Mouse (Mus musculus) embryo, embryonic 10.5 days (tissue): Measurements from ENCODE around the gene Akr1c18.
"Not testable (repeated sequence)": the region's sequence is repeated elsewhere in the genome, so short reads cannot be mapped to it uniquely, and the experiment has no call there.

Source experiments
- DNase-seq: peaks from one replicate; pipeline ENCODE4 v3.0.0-alpha.2; 2015; ENCODE audit warnings: low spot score

Akr1c18 gene

GRCm38 (mm10) chr13:4150518-4150917 is at the start of gene Akr1c18:
Gene Akr1c18, minus strand, starts transcription at chr13:4150654.
- DNase-seq, result no peak

- no peak for DNase-seq
These were observed 42.1 kb upstream of the Akr1c18 start for GRCm38 (mm10) chr13:4192511-4192910.

- DNase-seq, result no peak
These were observed 40.5 kb upstream of the Akr1c18 start, which contains the start of gene Akr1c13 for GRCm38 (mm10) chr13:4190904-4191303. Gene Akr1c13, plus strand, starts transcription at chr13:4191150.

- DNase-seq, result no peak
These were observed 37.7 kb upstream of the Akr1c18 start for GRCm38 (mm10) chr13:4188174-4188573.

GRCm38 (mm10) chr13:4186641-4187411 is 36.4 kb upstream of the Akr1c18 start:
- peak; percentile 4 for DNase-seq

- no peak for DNase-seq
These were observed 32.7 kb upstream of the Akr1c18 start for GRCm38 (mm10) chr13:4183116-4183515.

DNA sequence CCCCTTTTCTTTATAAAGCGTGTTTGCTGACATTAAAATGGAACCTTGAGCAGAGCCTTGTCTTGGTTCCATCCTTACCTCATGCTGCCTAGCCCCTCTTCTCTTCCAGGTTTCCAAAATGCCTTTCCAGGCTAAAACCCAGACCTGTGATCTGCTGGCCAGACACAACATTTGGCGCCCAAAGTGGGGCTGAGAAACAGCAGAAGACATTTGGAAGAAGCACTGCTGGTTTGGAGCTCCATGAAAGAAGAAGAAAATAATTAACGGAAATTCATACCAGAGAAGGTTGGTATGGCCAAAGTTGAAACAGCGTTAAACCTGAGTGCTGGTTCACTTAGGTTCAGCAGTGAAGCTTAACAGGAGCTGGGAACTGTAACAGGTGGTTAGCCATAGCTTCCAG is 30.9 kb upstream of the Akr1c18 start:
- not testable (repeated sequence) for DNase-seq

DNA sequence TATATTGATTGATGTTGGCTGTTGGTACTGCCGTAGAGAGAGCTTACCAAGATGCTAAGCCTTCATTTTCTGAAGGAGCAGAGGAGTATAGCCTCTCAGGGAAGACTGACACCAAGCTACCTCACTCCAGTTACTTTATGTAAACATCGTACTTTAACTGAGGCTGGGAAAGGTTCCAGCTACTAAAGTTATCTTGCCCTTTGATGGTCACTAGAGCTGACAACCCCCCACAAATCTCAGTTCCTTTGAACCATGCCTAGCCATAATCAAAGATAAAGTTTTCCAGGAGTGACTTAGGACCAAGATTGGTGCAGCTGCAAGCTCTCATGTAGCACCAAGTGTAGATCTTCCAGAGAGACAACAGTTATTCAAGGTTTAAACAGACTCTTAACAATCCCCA is 22.5 kb upstream of the Akr1c18 start:
- DNase-seq, result no peak

DNA sequence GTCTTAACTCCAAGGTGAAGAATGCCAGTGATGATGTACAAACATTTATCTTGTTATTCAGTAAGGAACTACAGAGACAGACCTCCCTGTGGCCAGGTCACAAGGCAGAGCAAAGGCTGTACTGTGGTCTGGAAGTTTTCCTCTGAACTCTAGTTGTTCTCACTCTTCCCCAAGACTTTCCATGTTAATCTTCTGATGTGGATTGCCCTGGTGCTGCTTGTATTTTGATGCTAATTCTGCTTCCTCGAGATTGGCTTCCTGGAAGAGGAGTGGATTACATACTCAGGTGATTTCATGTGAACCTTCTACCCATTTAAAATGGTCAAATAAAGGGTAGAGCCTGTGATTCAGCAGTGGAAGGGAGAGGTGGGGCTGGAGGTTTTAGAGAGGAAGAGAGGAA is 17.6 kb upstream of the Akr1c18 start:
- DNase-seq, result no peak

- DNase-seq, result no peak
These were observed 4.8 kb upstream of the Akr1c18 start for GRCm38 (mm10) chr13:4155286-4155685.

DNA sequence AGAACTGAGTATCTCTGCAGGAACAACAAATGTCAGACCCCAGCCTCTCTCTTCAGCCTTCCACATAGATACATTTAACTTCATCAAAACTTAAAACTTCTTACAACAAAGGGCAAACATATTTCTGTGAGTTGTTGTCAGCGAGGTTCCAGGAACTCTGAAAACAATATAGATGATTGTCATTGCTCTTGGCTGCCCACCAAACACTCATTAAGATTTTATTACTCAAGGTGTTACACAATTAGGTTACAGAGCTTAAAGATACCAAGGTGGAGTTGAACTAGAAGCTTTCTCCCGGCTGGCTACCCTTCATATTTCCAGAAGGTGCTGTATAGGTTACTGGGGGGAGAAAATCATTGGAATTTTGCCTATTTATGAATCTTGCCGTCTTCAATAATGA is 3.1 kb upstream of the Akr1c18 start:
- DNase-seq, result no peak

GRCm38 (mm10) chr13:4152908-4153307 is 2.5 kb upstream of the Akr1c18 start:
- DNase-seq, result no peak

GRCm38 (mm10) chr13:4144261-4144660 is 6.2 kb downstream of the Akr1c18 start:
- no peak for DNase-seq

GRCm38 (mm10) chr13:4133070-4133469 is 17.4 kb downstream of the Akr1c18 start:
- DNase-seq, result no peak

DNA sequence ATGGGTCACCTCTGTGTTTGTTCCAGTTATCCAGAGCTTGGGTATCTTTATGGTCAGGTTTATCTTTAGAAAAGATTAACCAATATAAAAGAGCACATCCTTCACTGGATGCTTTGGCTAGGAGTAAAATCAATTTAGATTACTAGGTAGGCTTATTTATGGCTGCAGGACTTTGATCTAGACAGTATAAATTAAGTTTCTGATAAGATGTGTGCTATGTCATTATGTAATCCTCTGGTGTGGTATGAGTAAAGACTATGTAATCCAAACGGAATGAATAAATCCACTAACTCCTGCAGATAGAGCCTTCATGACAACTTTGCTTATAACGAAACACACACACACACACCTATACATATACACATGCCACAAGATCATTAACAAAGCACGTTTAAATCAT is 18.7 kb downstream of the Akr1c18 start:
- DNase-seq, result no peak

GRCm38 (mm10) chr13:4131317-4131716 is 19.1 kb downstream of the Akr1c18 start:
- DNase-seq, result no peak

DNA sequence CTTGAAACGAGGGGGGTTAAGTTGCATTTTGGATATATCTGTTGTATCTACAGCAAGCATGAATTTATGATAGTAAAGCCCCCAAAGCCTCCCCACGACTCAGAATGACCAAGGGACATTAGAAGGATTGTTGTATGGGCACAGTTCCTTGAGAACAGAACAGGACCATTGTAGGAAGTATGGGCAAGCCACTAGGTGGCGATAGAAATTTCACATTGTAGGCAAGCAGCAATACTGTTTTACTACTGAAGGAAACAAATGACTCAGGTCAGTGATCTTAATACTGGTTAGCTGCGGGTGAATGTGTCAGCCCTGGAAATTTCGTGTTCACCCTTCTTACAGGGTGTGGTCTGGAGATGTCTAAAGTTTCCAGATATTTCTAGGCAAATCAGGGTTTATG is 21.4 kb downstream of the Akr1c18 start:
- DNase-seq, result peak; percentile 61

DNA sequence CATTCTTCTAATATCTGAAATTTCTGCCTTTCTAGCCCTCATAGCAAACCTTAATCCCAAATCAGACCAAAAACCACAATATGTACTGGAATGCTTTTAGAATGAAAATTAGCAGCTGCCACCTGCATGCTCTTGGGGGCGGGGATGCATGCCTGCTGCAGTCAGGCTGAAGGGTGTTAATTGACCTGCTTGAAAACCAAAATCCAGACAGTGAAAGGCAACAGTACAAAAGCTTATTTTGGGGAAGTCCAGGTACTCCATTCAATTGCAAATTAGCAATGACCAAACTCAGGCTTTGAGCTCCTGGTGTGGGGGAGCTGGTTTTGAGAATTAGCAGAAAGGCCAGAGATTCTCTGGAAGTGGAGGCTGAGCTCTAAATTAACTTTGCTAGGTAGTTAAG is 24.6 kb downstream of the Akr1c18 start:
- DNase-seq, result not testable (repeated sequence)

GRCm38 (mm10) chr13:4124471-4124870 is 26.0 kb downstream of the Akr1c18 start:
- not testable (repeated sequence) for DNase-seq

- DNase-seq, result no peak
These were observed 27.3 kb downstream of the Akr1c18 start for GRCm38 (mm10) chr13:4123146-4123545.

GRCm38 (mm10) chr13:4119181-4119904 is 31.1 kb downstream of the Akr1c18 start:
- peak; percentile 5 for DNase-seq

DNA sequence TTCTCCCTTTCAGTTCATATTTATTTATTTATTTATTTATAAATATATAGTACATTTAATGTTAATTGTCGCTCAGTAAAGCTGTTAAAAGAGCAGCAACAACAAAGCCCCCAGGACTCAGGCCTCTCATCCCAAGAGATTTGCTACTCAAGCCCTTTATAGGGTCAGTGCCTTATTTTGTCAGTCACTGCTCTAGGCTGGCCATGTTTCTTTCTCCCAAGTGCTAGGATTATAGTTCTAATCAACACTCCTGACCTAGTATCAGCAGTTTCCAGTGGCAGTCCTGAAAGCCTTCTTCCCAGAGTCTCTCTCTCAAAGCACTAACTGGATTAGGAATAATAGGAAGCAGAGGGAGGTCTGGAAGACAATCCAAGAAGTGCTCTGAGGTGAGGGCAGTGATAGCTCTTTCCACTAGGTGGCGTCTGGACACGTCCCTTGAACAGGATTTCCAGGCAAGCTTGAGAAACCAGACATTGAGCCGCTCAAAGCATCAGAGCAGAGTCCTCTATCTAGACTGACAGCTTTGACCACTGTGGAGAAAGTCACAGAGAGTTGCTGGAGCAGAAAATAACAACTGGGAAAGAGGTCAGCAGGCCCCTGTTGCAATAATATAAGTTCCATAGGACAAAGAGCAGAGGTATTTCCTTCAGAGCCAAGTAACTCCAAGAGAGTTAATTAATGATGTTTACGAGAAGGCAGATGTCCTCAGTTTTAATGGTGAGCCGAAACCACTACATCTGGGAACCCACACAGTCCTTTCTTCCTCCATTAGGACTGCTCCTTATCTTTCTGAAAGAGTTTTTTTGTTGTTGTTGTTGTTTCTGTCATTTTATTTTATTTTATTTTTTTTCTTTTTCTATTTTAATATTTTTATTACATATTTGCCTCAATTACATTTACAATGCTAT is 39.9 kb downstream of the Akr1c18 start:
- peak; percentile 91 for DNase-seq
